Mouse (Mus musculus): ENCODE data around the gene Sgce.
"Not testable (repeated sequence)": the region's sequence is repeated elsewhere in the genome, so short reads cannot be mapped to it uniquely, and the experiment has no call there.

The Sgce gene

DNA sequence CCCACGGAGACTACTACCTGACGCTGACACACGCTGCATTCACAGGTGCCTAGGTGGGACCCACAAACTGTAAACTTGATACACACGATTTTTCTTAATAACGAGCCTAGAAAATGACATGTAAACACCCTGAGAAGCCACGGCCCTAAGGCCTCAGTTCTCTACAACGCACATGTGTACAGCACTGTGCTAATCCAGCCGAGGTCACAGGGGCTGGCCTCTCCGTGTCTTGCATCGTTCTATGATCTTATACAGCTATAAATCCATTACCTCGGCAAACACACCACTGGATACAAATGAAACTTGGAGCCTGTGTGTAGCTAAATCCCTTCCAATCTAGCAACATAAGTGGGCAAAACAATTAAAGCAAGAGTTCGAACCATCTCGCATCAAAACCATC lies 24.3 kb downstream of the Sgce start:
- no peak for DNase-seq (ENCODE audit: low spot score in 2 of 2)

DNA sequence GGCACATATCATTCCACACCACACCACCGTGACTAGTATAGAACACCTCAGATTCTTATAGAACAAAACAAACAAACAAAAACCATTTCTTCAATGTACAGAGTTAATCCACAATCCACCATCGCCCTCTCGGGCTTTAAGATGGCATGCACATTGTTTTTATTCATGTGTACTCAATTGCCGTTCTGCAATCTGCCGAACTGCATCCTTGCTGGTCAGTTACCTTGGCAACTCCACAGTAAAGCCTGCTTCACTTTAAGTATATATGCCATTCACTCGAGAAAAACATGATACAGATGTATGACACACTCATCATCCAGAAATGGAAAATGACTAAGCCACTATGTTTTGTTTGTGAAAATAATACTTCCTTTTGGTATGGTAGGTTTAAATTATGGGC lies 24.9 kb downstream of the Sgce start:
- DNase-seq (ENCODE audit: low spot score in 2 of 2) = no peak

DNA sequence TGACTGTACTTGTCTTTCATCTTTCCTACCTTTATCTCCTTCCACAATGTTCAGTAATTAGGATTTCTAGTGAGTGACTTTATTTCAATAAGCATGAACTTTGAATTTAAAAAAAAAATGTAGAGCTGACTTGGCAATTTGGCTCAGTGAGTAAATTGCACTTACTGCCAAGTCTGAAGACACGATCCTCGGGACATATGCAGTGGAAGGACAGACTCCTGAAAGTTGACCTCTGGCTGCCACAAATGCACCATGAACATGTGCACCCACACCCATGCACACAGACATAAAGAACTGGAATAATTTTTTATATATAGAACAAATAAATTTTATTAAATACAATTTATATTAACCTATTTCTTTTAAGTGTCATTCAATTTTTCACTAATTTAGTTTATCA lies 29.7 kb downstream of the Sgce start:
- DNase-seq (ENCODE audit: low spot score in 2 of 2) = no peak

DNA sequence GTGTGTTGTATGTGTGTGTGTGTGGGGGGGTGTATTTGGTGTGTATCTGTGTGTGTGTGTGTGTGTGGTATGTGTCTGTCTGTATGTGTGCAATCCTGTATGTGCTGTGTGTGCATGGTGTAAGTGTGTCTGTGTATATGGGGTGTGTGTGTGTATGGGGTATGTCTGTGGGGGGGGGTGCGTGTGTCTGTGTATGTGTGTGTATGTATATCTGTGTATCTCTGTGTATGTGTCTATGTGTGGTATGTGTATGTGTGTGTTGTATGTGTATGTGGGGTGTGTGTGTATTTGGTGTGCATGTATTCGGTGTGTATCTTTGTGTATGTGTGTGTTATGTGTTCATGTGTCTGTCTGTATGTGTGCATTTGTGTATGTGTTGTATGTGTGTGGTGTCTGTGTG lies 30.8 kb downstream of the Sgce start:
- no peak for DNase-seq (ENCODE audit: low spot score in 2 of 2)

DNA sequence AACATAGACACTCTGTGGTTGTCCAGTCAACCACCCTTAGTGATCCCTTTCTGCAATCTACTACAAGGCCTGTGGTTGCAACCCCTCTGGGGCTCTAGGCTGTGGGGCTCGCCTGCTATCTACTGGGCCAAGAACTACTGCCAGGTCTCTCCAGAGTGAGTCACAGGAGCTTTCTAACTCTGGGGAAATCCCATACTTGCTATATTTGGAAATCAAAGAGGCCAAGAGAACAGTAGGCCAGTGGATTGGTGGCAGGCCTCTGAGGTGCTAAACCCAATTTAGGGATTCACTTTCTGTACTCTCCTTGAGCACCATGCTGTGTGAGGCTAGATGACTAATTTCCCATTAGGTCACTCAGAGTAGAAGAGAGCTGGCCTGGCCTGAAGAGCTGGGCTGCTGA lies 38.0 kb downstream of the Sgce start:
- no peak for DNase-seq (ENCODE audit: low spot score in 2 of 2)

DNA sequence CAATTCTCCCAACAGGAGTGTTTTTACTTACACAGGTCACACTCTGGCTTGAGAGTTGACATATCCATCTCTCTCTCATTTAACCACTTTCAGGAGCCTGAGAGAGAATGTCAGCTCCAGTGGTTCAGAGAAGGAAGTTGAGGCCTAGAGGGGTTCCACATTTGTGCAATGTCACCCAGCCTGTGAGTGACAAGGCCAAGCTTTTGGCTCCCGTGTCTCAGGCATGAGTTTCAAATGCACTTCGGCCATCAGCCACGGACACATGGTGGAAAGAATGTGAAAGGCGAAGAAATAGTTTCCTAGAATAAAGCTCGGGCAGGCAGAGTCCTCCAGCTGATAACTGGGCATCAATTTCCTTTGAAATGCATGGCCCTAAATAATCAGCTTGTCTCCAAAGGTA lies 40.6 kb downstream of the Sgce start:
- DNase-seq (ENCODE audit: low spot score in 2 of 2) = no peak

DNA sequence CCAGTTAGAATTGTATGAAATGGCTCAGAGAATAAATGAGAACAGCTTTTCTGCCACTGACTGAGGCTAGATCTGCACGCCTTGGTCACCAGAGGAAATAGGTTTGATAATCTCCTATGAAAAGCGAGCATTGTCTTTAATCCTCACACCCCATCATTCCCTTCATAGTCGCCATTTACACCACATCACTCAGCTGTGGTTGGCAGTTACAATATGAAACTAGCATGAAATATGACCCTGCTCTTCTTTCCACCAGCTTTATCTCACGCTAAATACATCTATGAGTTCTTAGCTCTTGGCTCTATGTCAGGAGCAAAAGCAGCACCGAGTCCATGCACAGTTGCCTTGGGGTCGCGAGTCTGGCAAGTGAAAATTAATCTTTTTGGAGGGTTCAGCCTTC lies 43.1 kb downstream of the Sgce start:
- no peak for DNase-seq (ENCODE audit: low spot score in 2 of 2)

DNA sequence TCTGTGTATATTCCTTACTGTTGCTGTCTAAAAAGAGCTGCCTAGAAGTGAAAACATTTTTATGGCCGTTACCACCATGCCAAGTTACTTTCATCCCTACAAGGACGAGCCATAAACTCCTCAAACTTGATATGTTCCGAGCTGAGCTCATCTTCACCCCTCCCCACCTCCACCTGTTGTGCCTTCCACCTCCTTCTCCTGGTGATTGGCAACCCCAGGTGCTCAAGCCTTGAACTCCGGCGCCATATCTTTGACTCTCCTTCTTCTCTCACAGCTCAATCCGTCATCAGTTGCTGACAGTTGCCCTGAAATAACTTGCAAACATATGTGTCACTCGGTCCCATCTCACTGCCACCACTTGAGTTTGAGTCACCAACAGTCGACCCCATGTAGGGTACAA lies 45.4 kb downstream of the Sgce start:
- no peak for DNase-seq (ENCODE audit: low spot score in 2 of 2)

DNA sequence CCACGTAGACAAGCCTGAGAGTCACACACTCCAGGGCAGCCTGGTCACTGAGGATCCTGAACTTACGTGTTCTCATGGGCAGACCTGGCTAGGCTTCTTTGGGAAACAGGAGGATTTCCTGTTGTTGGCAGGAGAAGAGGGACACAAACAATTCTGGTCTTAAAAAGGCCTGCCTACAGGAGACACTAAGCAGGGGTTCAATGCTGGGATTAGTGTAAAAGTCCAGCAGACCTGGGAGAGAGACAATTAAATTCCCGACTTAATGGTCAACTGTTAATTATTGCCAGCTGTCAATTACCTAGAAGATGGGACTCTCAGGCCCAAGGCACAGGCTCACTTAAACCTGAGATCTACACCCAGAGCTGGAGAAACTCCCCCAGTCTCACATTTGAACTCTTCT lies 51.2 kb downstream of the Sgce start:
- DNase-seq (ENCODE audit: low spot score in 2 of 2) = no peak

DNA sequence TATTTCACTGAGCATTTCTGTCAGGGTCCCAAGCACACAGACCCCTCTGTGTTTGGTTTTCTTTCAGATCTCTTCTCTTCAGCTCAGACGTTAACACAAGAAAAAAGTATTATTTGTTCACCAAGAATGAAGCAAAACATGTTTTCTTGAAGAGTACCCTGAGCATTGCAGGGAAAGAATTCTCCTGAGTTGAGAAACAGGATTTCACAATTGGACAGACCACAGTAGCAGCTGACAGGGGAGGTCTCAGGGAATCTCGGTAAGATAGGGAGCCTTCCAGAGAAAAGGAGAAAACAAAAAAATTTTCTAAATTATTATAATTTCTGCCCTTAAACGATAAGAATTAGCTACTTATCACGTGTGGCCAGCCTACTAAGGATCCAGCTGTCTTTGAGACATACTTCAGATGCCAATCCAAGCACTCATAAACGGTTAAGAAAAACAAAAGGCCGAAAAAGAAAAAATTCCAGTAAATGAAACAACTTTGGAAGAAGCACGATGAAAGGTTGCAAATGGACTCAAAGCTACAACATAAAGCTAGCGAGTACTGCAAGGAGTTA lies 52.3 kb downstream of the Sgce start:
- DNase-seq (ENCODE audit: low spot score in 2 of 2) = no peak

DNA sequence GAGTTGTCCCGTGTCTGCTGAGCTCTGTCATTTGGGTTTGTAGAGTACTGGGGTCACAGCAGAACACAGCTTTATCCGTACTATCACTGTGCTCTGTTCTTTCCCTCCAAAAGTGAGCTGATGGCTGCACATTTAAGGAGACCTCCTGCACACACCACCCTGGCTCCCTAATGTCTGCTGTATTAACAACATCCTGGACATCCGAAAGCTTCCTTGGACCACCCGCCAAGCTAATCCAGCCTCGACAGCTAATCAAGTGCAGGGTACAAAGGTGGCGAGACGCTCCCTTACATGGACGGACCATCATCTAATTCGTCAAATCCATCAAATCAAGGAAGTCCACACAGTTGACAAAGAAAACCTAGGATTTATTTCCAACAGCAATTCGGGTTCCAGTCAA lies 53.5 kb downstream of the Sgce start:
- no peak for DNase-seq (ENCODE audit: low spot score in 2 of 2)

DNA sequence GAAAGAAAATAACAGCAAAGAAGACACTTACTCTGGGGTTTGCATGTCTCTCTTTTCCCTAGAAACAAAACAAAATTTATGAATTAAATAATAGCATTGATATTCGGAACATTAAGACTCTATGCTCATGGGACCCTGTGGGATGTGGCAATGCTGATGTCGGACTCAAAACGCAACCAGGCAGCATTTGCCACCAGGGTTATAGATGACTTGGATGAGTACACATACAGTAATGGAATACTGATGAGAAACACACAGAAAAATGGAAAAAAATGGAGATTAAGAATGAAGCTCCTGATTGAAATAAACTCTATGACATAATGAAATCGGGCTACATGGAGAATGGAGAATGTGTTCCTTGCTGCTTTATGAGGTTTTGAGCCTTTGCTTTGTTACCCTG lies 56.6 kb downstream of the Sgce start:
- DNase-seq (ENCODE audit: low spot score in 2 of 2) = no peak

DNA sequence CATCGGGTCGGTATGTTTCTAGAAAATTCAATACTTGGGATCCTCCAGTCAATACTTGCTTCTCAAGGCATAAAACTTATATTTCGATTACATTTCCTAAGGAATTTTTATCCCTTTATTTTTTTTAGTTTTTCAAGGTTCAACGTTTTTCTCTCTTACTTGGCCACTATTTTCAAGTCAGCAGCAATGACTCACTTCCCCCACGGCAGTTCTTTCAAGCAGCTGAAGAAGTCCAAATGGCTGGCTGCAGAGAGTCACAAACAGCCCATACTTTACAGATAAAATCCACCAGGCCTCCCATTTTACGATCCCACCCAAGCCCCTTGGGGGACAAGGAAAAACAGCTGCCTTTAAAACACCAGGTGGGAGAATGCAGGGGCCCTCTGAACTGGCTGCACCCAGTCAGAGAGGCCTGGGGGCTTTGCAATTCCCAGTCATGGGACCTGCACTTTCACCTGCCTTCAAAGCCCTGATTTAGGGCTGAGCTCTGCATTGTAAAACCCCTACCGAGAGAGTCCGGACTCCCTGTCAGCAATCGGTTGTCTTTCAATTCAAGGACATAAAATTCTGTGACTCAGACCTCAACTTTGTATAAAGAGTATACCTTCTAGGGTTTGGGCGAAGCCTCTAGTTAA lies 62.2 kb downstream of the Sgce start:
- no peak for DNase-seq (ENCODE audit: low spot score in 2 of 2)

DNA sequence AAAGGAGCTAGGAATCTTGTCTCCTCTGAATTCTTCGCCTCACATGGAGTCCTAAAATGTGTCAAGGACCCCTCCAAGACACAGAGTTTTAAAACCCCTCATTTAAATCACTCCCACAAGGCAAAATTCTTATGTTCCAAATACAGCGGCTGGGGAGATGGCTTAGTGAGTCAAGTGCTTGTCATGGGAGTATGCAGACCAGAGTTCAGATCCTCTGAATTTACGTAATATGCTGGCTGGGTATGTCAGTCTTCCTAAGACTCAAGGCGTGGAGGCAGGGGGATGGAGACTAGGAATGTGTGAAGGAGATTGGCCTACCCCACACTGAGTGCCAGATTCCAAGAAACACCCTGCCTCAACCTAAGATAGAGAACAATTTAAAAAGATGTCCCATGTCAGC lies 66.4 kb downstream of the Sgce start:
- no peak for DNase-seq (ENCODE audit: low spot score in 2 of 2)

DNA sequence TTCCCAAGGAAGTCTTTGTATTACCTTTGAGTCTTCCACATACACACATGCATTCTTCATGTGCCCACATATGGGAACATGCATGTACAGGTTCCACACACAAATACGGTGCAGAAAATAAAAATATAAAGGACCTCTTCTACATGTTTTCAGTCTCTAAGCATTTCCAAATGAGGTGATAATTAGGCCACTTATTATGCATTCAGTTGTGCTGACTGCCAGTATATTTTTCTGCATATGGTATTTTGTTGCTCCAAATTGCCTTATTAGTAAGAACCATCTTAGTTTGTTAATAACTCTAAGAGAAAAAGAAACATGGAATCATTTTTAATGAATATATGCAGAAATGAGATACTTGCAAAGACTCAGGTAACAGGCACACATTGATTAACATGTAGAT lies 67.0 kb downstream of the Sgce start:
- DNase-seq (ENCODE audit: low spot score in 2 of 2) = no peak

DNA sequence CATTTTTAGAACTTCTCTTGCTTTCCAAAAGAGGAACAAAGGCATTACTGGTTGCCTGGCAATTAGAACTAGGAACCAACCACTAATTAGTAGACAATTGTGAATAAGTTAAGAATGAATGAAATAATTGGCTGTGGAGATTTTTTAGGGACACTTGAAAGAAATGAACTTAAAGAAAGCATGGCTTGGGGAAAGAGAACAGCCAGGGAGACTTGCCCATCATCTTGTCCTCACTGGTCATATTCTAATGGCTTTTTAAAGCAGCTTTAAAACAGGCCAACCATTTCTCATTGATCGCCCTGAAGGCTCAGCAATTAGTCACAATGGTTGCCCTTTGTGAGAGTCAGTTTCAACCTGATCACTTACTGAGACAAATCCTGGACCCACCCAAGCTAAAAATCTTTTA lies 69.6 kb downstream of the Sgce start:
- DNase-seq (ENCODE audit: low spot score in 2 of 2) = no peak

DNA sequence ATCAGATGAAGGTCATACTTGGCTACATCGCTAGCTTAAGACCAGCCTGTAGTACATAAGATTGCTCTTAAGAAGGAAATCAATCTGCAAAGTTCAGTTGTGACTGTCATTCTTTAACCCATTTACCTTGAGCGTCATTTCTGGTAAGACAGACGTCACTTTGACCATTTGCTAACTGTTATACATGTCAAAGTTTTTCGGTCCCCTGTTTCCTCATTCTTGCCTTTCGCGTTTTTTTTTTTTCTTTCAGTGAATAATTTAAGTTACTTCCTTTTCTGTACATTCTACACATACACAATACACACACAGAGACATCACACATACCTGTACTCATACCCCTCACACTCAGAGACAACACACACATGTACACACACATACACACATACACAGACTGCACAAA lies 81.9 kb downstream of the Sgce start:
- no peak for DNase-seq (ENCODE audit: low spot score in 2 of 2)

DNA sequence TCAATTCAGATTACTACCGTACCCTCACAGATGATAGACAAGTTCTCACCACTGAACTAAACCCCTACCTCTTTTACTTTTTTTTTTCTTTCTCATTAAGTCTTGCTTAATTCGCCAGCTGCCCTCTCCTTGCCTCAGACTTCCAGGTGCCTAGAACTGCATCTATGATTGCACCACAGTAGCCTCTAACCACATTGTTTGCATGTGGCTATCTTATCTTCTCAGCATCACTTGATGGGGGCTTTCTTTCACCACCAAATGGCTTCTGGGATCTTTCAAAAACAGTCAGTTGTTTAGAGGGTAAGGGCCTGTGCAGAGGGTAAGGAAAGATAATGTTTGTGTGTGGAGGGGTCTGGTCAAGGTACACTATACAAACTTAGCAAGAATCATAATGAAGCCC lies 82.7 kb downstream of the Sgce start:
- DNase-seq (ENCODE audit: low spot score in 2 of 2) = no peak

DNA sequence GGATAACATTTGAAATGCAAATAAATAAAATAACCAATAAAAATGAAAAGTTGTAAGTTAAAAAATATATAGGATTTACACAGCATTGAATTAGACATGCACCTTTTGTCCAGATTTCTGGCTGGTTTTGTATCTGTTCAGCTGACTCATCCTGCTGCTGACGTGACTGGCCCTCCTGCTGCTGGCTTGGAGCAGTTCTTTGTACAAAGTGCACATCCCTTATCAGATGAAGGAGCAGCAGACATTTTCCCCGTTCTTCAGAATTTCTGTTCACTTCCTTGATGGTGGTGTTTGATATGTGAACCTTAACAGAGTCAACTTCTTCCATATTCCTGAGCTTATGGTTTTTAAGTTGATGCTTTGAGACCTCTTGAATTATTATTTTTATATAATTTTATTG lies 83.5 kb downstream of the Sgce start:
- no peak for DNase-seq (ENCODE audit: low spot score in 2 of 2)

DNA sequence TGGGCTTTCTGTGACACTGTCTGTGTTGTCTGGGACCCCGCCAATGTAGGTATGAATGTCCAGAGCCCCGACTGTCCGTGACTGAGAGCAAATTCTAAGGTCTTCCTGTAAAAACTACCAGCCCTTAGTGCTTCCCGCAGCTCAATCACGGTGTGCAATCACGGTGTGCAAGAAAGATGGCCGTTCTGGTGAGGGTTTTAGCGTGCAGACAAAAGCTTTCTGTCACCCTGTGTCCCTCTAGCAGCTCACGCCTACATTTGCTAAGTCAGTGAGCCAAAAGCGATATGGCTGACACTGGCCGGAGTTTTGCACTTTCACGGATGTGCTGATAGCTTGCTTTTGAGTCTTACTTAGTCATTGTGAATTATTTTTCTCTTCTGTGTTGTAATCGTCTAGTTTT lies 88.1 kb downstream of the Sgce start:
- no peak for DNase-seq (ENCODE audit: low spot score in 2 of 2)

DNA sequence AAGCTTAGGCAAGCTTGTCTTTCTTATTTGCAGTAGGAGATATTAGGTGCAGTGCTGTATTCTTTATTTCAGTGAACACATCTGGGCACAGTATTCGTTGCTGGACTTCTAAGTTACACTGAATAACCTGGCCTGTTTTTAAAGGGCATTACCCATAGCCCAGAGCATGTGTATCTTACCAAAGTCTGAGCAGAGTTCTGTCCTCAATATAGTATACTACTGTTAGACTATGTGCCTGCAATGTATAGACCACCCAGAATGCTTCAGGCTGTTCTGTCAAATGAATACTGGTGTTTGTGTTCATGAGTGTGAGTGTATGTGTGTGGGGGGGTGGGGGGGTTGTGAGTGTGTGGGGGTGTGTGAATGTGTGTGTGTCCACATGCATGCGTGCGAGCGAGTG lies 91.1 kb downstream of the Sgce start:
- DNase-seq (ENCODE audit: low spot score in 2 of 2) = no peak

DNA sequence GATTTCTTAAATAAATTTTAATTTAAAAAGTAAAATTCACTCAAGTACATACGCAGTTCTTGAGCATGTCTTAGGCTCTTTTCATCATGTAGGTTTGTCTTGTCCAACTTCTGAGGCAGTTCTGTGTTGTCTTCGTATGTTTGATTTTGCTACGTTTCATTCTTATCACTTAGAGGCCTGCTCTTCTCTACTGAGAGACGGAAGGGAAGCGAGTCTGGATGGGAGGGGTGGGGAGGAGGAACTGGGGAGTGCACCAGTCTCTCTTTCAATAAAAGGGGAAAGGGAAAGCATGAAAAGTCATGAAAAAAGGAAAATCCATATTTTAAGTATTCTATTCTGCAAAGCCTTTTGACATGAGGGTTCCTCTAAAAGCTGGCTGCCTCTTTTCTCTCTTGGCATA lies 91.5 kb downstream of the Sgce start:
- DNase-seq (ENCODE audit: low spot score in 2 of 2) = no peak

DNA sequence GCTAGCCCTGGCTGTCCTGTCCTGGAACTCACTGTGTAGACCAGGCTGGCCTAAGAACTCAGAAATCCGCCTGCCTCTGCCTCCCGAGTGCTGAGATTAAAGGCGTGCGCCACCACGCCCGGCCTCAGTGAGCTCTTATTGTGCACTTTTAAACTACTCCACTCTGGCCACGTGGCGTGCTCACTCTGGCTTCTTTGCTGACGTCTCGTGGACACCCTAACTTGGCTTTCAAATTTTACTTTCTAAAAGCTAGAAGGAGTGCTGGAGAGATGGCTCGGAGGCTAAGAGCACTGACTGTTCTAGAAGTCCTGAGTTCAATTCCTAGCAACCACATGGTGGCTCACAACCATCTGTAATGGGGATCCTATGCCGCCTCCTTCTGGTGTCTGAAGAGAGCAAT lies 93.3 kb downstream of the Sgce start:
- DNase-seq (ENCODE audit: low spot score in 2 of 2) = not testable (repeated sequence)

DNA sequence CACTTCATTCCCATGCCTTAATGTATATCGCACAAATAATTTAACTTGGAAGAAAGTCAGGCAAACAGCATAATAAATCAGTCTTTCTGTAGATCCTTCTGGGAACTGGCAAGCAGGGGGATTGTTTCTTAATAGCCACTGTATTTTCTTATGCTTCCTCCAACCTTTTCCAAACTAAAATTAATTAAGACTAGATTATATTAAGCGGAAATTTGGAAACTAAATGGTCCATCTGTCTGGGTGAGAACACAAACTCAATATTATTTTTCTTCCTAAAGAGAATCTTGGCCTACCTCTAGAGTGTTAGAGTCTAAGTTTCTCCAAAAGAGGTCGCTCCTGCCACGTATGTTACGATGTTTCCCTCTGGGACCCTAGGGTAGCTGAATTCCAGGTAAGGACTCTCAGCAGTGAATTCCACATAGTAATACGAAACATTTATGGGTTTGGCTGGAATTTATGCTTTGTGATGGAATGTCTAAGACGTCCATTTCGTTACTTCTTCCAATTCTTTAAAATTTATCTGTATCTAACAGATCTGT lies 94.3 kb downstream of the Sgce start:
- DNase-seq (ENCODE audit: low spot score in 2 of 2) = no peak
